Mouse (Mus musculus) heart, adult 2 months (tissue): Measurements from ENCODE around the gene Flot1.

Experiments used
- CTCF ChIP-seq: fragments of 200-600 bp; IDR thresholded peaks from 2 replicates; pipeline ENCODE4 v1.8.1; 2022; ENCODE audit warnings: antibody characterized with exemption, mild to moderate bottlenecking, moderate library complexity
- EP300 ChIP-seq: fragments of 200-500 bp; IDR thresholded peaks from 2 replicates; pipeline ENCODE4 v1.6.1; 2011; ENCODE audit warnings: low read depth, low read length, control low read depth; ENCODE audit not compliant: insufficient read depth
- POLR2A ChIP-seq: fragments of 200-500 bp; IDR thresholded peaks from 2 replicates; pipeline ENCODE4 v1.6.1; 2011; ENCODE audit warnings: mild to moderate bottlenecking, low read depth, low read length, control low read depth; ENCODE audit not compliant: insufficient read depth

DNA sequence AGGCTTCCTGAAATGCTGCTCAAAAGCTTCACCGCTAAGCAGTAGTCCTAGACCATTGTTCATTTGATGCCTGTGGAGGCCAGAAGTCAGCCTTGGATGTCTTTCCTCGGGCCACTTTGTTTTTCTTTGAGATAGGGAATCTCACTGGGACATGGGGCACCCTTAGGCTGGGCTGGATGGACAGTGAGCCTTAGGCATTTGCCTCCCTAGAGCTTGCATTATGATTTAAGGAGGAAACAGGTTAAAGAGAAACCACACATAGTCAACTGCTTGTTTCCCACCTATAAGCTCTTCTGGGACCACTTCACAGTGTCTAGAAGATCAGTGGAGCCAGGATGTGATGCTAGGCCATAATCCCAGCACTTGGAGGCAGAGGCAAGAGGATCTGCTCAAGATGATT, 36.8 kb downstream of the Flot1 start:
- TF ChIP-seq CTCF, result no peak
- TF ChIP-seq EP300, result no peak
- no peak for TF ChIP-seq POLR2A
